ENCODE assay signal across 8 mouse cellular contexts in genomic region chr17:74526806-74527653, GRCm38 (mm10). TPM values are rescaled to one million over a fixed set of nuclear protein-coding genes. Genes with fewer than 3 reads are reported as not detected.
DNase-seq lines count a peak whose midpoint lies in the region; ATAC-seq and TF ChIP-seq lines count a peak whose summit lies in the region.

No protein-coding gene starts in this region.

- no peaks in the 10 kb centered on the region for H3K36me3 ChIP-seq in heart, embryonic 11.5 days (ENCODE audit: control insufficient read depth, insufficient read depth, low read length)
- H3K36me3 ChIP-seq in C2C12 (ENCODE audit: control insufficient read depth, insufficient read depth): no peaks in the 10 kb centered on the region
- H3K36me3 ChIP-seq in hindbrain, embryonic 16.5 days (ENCODE audit: control insufficient read depth, insufficient read depth, low read length): no peaks in the 10 kb centered on the region
- no peaks in the 10 kb centered on the region for H3K36me3 ChIP-seq in midbrain, postnatal 0 days (ENCODE audit: insufficient read depth, low read length)

- no peak for DNase-seq in heart, postnatal 14 days
- peak; percentile 38 for DNase-seq in cerebellum, adult 9-11 months
- DNase-seq in midbrain, postnatal 0 days (ENCODE audit: low spot score): no peak
- no peak for DNase-seq in adrenal gland, adult 18-20 months (ENCODE audit: low spot score in 2 of 2)
- DNase-seq in kidney, postnatal 25 days: no peak

- H3ac ChIP-seq in C2C12 (ENCODE audit: control insufficient read depth, insufficient read length, low read depth): no peak overlapping the region

- TF ChIP-seq CTCF in C2C12 (IDR thresholded peaks at IDR 0.05; ENCODE audit: control insufficient read depth, insufficient read depth, insufficient read length): no peak
- no peak for TF ChIP-seq CTCF in midbrain, postnatal 0 days (IDR thresholded peaks at IDR 0.05)

- 83% methylated on average over 9 of the region's 9 CpGs for WGBS in heart, embryonic 11.5 days (ENCODE audit: insufficient replicate concordance)
- 86% methylated on average over 9 of the region's 9 CpGs for WGBS in hindbrain, embryonic 16.5 days
- WGBS in midbrain, postnatal 0 days: 91% methylated on average over 9 of the region's 9 CpGs

- no peaks in the 10 kb centered on the region for H3K9me3 ChIP-seq in heart, embryonic 11.5 days (replicated peaks; ENCODE audit: control insufficient read depth, low read length)
- H3K9me3 ChIP-seq in hindbrain, embryonic 16.5 days (ENCODE audit: control insufficient read depth, low read length): no peaks in the 10 kb centered on the region
- no peaks in the 10 kb centered on the region for H3K9me3 ChIP-seq in midbrain, postnatal 0 days (ENCODE audit: low read length)

- peaks cover 15% of the 10 kb centered on the region for H3K4me1 ChIP-seq in heart, embryonic 11.5 days (ENCODE audit: control insufficient read depth, insufficient read depth, low read length)
- H3K4me1 ChIP-seq in hindbrain, embryonic 16.5 days (ENCODE audit: control insufficient read depth, insufficient read depth, low read depth, low read length): peaks cover 18% of the 10 kb centered on the region
- H3K4me1 ChIP-seq in midbrain, postnatal 0 days (ENCODE audit: insufficient read depth, low read length): 0 out of 2 replicates have a peak, but pooled peaks cover 6% of the 10 kb centered on the region

- peak overlapping the region; percentile 72 for H3K4me2 ChIP-seq in heart, embryonic 11.5 days
- H3K4me2 ChIP-seq in hindbrain, embryonic 16.5 days (ENCODE audit: low read length): peak overlapping the region; percentile 73
- H3K4me2 ChIP-seq in midbrain, postnatal 0 days (ENCODE audit: low read depth, low read length, poor library complexity, severe bottlenecking): peak overlapping the region; percentile 59

- H3K4me3 ChIP-seq in heart, embryonic 11.5 days (ENCODE audit: low read depth, low read length): peak overlapping the region; percentile 90
- peak overlapping the region; percentile 2 for H3K4me3 ChIP-seq in C2C12 (ENCODE audit: insufficient read depth, poor library complexity, severe bottlenecking)
- peak overlapping the region; percentile 57 for H3K4me3 ChIP-seq in hindbrain, embryonic 16.5 days (ENCODE audit: low read length)
- H3K4me3 ChIP-seq in midbrain, postnatal 0 days (ENCODE audit: low read depth, low read length): peak overlapping the region; percentile 98

- ATAC-seq in heart, embryonic 11.5 days (replicated peaks; ENCODE audit: insufficient number of reproducible peaks, low FRiP score, low TSS enrichment): no peak
- peak; percentile 0; the same call in 1 of the 2 replicates for ATAC-seq in hindbrain, embryonic 16.5 days
- ATAC-seq in midbrain, postnatal 0 days (ENCODE audit: low FRiP score): no peak

- no peaks in the 10 kb centered on the region for H3K27me3 ChIP-seq in heart, embryonic 11.5 days (ENCODE audit: control insufficient read depth, insufficient read depth, low read length)
- no peaks in the 10 kb centered on the region for H3K27me3 ChIP-seq in C2C12 (ENCODE audit: control insufficient read depth, insufficient read depth, insufficient read length)
- H3K27me3 ChIP-seq in hindbrain, embryonic 16.5 days (replicated peaks; ENCODE audit: control insufficient read depth, insufficient read depth, low read length): no peaks in the 10 kb centered on the region
- H3K27me3 ChIP-seq in midbrain, postnatal 0 days (ENCODE audit: insufficient read depth, low read length): no peaks in the 10 kb centered on the region

- H3K27ac ChIP-seq in heart, embryonic 11.5 days (ENCODE audit: low read depth, low read length): peak overlapping the region; percentile 98
- H3K27ac ChIP-seq in hindbrain, embryonic 16.5 days (ENCODE audit: low read depth, low read length): peak overlapping the region; percentile 97
- H3K27ac ChIP-seq in midbrain, postnatal 0 days (ENCODE audit: low read depth, low read length): peak overlapping the region; percentile 92

- H3K79me2 ChIP-seq in C2C12 (ENCODE audit: control insufficient read depth, insufficient read depth): peaks cover 38% of the 10 kb centered on the region

- peaks cover 34% of the 10 kb centered on the region for H3K79me3 ChIP-seq in C2C12 (ENCODE audit: low read depth)

- peak overlapping the region; percentile 80; the same call in 1 of the 2 replicates for H3K9ac ChIP-seq in heart, embryonic 11.5 days (ENCODE audit: low read depth, low read length)
- H3K9ac ChIP-seq in hindbrain, embryonic 16.5 days (ENCODE audit: low read depth, low read length): peak overlapping the region; percentile 75
- peak overlapping the region; percentile 74 for H3K9ac ChIP-seq in midbrain, postnatal 0 days (replicated peaks; ENCODE audit: low read length, poor library complexity, severe bottlenecking)

- intact Hi-C loops in heart, postnatal 14 days (cut with DNase I): loop anchor here (5.0 kb wide), 1 partner anchor 190 kb away; the partner anchor contains the start of gene Spast

TF ChIP-seq in C2C12, 6 proteins besides CTCF, POLR2A, EP300 and RAD21:
- no peak for TF ChIP-seq MYOG (IDR thresholded peaks at IDR 0.05; ENCODE audit: control insufficient read depth, extremely low read depth, insufficient read length)
- TF ChIP-seq USF1 (IDR thresholded peaks at IDR 0.05; ENCODE audit: low read depth): no peak
- no peak for TF ChIP-seq MAX (IDR thresholded peaks at IDR 0.05)
- no peak for TF ChIP-seq FOSL1 (IDR thresholded peaks at IDR 0.05; ENCODE audit: insufficient read depth, low read length, poor library complexity, severe bottlenecking)
- no peak for TF ChIP-seq CEBPB (IDR thresholded peaks at IDR 0.05; ENCODE audit: low read depth)
- no peak for TF ChIP-seq MYOD1 (IDR thresholded peaks at IDR 0.05; ENCODE audit: control insufficient read depth, insufficient read length, low read depth)

RNA-seq across cellular contexts. Expression of gene Birc6, which starts 1.1 kb away (rescaled TPM):
- 70.4 and 84.8 TPM in 2 replicates for polyA plus RNA-seq in heart, embryonic 11.5 days (2014; fragmentation: Nextera tagmentation; extraction: Ambion mirVana)
- 100 to 1,000 TPM in 1 of 2 experiments, 10 to 100 TPM in 1; 94.9 to 103 TPM for total RNA-seq in heart, postnatal 14 days (2021)
- 25.5 TPM for polyA plus RNA-seq in C2C12 (2012; fragmentation: generic; extraction: Trizol)
- polyA plus RNA-seq in hindbrain, embryonic 16.5 days (2015; fragmentation: Nextera tagmentation; extraction: Ambion mirVana): 61.9 and 68.1 TPM in 2 replicates
- 136 and 144 TPM in 2 replicates for total RNA-seq in midbrain, postnatal 0 days (2014; rRNA removed)
- 96.2 and 120 TPM in 2 replicates for polyA plus RNA-seq in midbrain, postnatal 0 days (2015; fragmentation: Nextera tagmentation; extraction: Ambion mirVana)
- total RNA-seq in adrenal gland, adult 18-20 months (2021): 10 to 100 TPM; 93.5 to 99.0 TPM

RNA-seq across cellular contexts. Expression of gene Yipf4, which starts 37.7 kb away (rescaled TPM):
- 43.2 and 52.2 TPM in 2 replicates for polyA plus RNA-seq in heart, embryonic 11.5 days (2014; fragmentation: Nextera tagmentation; extraction: Ambion mirVana)
- 10 to 100 TPM; 70.1 to 76.6 TPM for total RNA-seq in heart, postnatal 14 days (2021)
- 21.6 TPM for polyA plus RNA-seq in C2C12 (2012; fragmentation: generic; extraction: Trizol)
- polyA plus RNA-seq in hindbrain, embryonic 16.5 days (2015; fragmentation: Nextera tagmentation; extraction: Ambion mirVana): 44.8 and 51.3 TPM in 2 replicates
- total RNA-seq in midbrain, postnatal 0 days (2014; rRNA removed): 40.5 and 41.8 TPM in 2 replicates
- polyA plus RNA-seq in midbrain, postnatal 0 days (2015; fragmentation: Nextera tagmentation; extraction: Ambion mirVana): 46.8 and 51.7 TPM in 2 replicates
- 100 to 1,000 TPM; 105 to 120 TPM for total RNA-seq in adrenal gland, adult 18-20 months (2021)

Comparison
In these comparisons a context has a peak if more than half of its experiments do, and no peak if none do; other contexts are left out.
1. H3K4me3 ChIP-seq: peak in every context shown above with its lines; median percentile 98 in midbrain, postnatal 0 days; 90 in heart, embryonic 11.5 days; 57 in hindbrain, embryonic 16.5 days; 2 in C2C12.